Mouse (Mus musculus): ENCODE data around the gene Bend5. TPM values are rescaled to one million over a fixed set of nuclear protein-coding genes. Genes with fewer than 3 reads are reported as not detected.

Gene Bend5
- polyA plus RNA-seq, 1 experiment from 2014 or later, result 14.5 TPM

DNA sequence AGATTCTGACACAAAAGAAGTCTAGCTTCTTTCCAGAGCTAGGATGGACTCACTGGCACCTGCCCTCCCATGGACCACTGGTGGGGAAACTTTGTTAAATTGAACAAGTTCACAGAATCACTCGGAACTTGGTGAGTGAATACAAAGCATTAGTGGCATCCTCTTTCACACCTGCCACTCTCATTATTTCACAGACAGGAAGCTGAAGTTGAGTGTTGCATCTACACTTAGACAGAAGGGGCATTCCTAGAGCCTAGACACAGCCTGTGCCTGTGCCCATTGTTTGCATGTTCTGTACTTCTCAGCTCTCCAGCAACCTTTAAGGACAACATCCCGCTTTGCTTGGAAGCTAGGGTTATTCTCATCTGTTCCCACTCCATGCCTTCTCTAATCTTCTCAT lies 90.1 kb downstream of the Bend5 start:
- ChIA-PET POLR2A (interaction anchor here (0.6 kb wide), 1 partner anchor 105 kb away, joined by 3 read pairs; no protein-coding TSS in a partner anchor), CTCF (interaction anchor here (0.7 to 2.3 kb wide), 3 partner anchors 11 to 126 kb away, joined by 3 to 8 read pairs (median 3); no protein-coding TSS in a partner anchor)
- no peaks in the 10 kb centered on the region for H3K27me3 ChIP-seq
- in situ Hi-C loops (cut with MboI; ENCODE audit: low pct_unique_long_range_greater_than_20kb), result loop anchor here (5.0 kb wide), 1 partner anchor 117 kb away; no protein-coding TSS in a partner anchor
- DNase-seq (ENCODE audit: low read depth, low spot score), result no peak
- no peak for TF ChIP-seq CTCF (IDR thresholded peaks at IDR 0.05)
- ATAC-seq, result no peak

Data from Patski (cell line).